Mouse (Mus musculus) lung, adult 2 months (tissue): ENCODE measurements around the gene Ankrd45.

Experiments
- CTCF ChIP-seq: fragments of 200-500 bp; IDR thresholded peaks from 2 replicates; pipeline ENCODE4 v1.5.1; 2011; ENCODE audit warnings: mild to moderate bottlenecking, low read length, control low read depth; ENCODE audit not compliant: insufficient read depth
- POLR2A ChIP-seq: fragments of 200-500 bp; IDR thresholded peaks from 2 replicates; pipeline ENCODE4 v1.6.1; 2011; ENCODE audit warnings: low read depth, mild to moderate bottlenecking, control low read depth, low read length, borderline replicate concordance; ENCODE audit errors: extremely low read depth

DNA sequence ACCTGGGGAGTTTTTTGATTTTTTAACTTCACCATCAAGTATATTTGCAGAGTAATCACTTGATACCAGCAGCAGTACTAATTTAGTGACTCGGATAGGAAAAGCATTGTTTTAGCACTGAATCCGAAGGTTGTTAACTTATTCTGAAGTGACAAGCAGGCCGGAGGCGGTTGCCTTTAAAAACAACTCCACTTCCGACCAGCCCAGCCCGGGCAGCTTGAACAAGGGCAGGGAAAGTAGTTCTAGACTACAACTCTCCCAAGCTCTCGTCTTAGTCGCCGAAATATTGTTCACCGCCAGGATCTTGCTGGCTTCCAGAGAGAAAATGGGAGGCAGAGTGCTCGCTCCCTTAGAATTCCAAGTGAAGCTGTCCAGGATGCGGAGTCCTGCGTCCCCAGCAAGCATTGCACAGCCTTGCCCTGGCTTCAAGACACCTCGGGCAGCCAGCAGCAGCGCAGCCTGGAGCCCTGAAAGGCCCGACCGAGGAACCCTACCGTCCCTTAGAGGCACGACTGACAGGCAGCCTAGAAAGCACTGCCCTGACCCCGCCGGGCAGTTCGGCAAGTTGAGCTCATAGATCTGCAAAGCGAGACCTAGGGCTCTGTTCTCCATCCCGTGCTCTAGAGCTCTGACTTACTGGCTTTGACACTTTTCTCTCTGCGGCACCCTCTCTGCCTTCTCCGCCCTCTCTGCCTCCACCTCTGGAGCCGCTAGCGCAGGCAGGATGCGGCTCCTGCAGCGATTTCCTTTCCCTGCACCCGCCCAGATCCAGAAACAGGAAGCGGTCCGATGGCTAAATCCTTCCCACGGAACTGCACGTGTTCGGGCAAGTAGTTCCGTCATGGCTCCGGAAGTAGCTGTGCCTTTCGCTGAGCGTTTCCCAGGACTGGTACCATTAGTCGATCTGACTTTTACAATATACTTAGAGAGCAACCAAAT is 11.5 kb upstream of the Ankrd45 start, which contains the start of gene Klhl20:
- TF ChIP-seq POLR2A: peak; percentile 90; the same call in 1 of the 2 replicates
- TF ChIP-seq CTCF: no peak
